Mouse (Mus musculus): Measurements from ENCODE around the gene Kcp. TPM values are rescaled to one million over a fixed set of nuclear protein-coding genes. Genes with fewer than 3 reads are reported as not detected.

Gene Kcp
- polyA plus RNA-seq, 1 experiment: 7.1 TPM

DNA sequence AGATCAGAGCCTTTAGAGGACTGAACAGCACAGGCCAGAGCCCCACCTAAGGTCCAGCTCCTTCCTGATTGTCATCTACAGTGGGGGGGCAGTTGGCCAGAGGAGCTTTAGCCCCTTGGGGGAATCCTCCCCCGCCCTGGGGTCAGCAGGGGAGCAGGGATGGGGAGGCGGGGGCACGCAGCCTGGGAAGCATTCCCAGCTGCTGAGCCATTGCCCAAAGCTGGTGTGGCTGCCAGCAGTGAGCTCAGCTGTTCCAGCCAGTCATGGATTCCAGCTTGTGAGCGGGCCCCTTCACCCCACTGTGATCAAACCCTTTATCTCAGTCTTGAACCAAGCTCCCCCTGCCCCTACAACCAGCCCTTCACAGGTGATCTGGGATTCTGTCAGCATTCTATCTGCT is 68.5 kb downstream of the Kcp start:
- H3K27ac ChIP-seq (ENCODE audit: insufficient read depth, low read length): no peak overlapping the region
- H3K4me1 ChIP-seq (ENCODE audit: control insufficient read depth, insufficient read depth, low read length): no peaks in the 10 kb centered on the region; the same call in 1 of the 2 replicates
- TF ChIP-seq CTCF (IDR thresholded peaks at IDR 0.05; ENCODE audit: borderline replicate concordance, insufficient read depth, low read length): no peak
- no peak for TF ChIP-seq POLR2A (IDR thresholded peaks at IDR 0.05; ENCODE audit: low read depth, low read length)
- H3K4me3 ChIP-seq (ENCODE audit: insufficient read depth, low read length): no peak overlapping the region

DNA sequence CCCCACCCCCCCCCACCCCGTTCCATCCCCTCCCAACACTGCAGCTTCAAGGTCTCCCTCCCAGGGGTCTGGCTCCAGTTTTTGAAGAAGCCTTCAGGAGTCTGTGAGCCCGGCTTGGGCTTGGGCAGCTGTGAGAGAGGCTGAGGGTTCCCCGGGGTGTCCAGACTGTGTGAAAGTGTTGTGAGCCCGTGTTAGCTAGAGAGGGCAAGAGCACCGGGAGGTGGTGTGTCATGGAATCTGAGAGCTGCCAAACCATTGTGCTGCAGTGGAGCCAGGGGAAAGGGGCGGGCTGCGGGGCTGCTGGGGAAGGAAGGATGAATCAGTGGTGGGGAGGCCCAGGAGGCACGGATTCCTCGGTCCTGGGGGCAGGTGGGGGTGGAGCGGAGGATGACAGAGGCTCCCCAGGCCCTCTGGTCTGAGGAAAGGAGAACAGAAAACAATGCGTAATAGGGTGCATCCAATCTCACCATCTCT is 71.3 kb downstream of the Kcp start:
- H3K27ac ChIP-seq (ENCODE audit: insufficient read depth, low read length): peak overlapping the region; percentile 91
- H3K4me1 ChIP-seq (ENCODE audit: control insufficient read depth, insufficient read depth, low read length): peaks cover 10% of the 10 kb centered on the region
- TF ChIP-seq POLR2A (IDR thresholded peaks at IDR 0.05; ENCODE audit: low read depth, low read length) (peak; percentile 70), CTCF (IDR thresholded peaks at IDR 0.05; ENCODE audit: borderline replicate concordance, insufficient read depth, low read length) (no peak)
- H3K4me3 ChIP-seq (ENCODE audit: insufficient read depth, low read length): no peak overlapping the region; the same call in 1 of the 2 replicates

DNA sequence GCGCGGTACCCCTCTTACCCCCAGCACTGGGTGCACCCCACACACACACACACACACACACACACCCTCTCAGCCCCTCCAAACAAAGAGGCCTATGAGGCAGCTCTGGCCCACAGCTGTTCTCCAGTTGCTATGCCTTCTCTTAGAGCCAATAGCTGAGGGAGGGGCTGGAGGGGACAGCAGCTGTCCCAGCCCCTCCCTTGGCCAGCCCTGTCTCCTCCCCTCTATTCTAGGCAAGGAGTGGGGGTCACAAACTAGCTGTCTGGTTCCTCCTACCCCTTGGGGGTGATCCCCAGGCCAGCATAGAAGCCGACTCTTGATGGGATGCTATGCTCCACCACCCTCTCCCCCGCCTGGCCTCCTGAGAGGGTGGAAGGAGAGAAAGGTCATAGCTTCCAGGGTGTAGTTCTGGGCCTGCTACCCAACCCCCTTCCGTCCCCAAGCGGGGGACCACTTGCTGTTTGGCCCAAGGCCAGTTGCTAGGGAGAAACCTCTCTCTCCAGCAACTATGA is 71.8 kb downstream of the Kcp start:
- Histone ChIP-seq H3K4me3 (ENCODE audit: insufficient read depth, low read length) (peak overlapping the region; percentile 62), H3K27ac (ENCODE audit: insufficient read depth, low read length) (peak overlapping the region; percentile 91), H3K4me1 (ENCODE audit: control insufficient read depth, insufficient read depth, low read length) (peaks cover 13% of the 10 kb centered on the region)
- TF ChIP-seq POLR2A (IDR thresholded peaks at IDR 0.05; ENCODE audit: low read depth, low read length): peak; percentile 62
- TF ChIP-seq CTCF (IDR thresholded peaks at IDR 0.05; ENCODE audit: borderline replicate concordance, insufficient read depth, low read length): no peak

DNA sequence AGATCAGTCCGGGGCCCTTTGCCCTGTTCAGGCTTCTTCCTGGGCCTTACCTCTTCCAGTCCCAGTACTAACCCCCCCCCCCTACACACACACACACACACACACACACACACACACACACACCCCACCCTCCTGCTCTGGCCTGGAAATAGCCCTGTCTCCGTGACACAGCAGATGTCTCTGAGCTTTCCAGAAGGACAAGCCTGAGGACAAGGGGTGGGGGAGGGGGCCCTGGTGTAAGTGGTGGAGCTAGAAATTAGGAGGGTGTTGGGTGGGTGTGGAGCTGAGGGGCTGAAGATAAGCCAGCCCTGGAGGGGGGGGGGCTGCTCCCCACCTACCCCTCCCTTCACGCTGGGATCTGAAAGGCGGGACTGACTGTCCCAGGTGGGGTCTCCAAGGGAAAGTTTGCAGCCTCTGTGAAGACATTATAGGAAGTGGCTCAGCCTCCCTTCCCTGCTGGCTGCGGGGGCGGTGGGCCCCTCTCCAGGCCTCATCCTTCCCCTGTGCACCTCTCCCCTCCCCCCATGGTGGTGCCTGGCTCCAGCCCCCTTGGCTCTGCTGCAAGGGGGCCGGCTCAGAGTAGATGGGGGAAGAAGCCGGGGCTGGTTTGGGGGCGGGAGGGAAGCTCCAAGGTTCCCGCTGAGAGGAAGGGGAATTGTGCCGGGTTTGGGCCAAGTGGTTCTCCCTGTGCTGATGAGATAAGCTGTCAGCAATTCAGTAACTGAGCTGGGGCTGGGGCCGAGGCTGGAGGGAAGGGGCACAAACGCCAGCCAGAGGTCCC is 72.7 kb downstream of the Kcp start:
- Histone ChIP-seq H3K4me1 (ENCODE audit: control insufficient read depth, insufficient read depth, low read length) (peaks cover 16% of the 10 kb centered on the region), H3K27ac (ENCODE audit: insufficient read depth, low read length) (peak overlapping the region; percentile 91), H3K4me3 (ENCODE audit: insufficient read depth, low read length) (peak overlapping the region; percentile 62)
- TF ChIP-seq POLR2A (IDR thresholded peaks at IDR 0.05; ENCODE audit: low read depth, low read length) (peak; percentile 38; the same call in 1 of the 2 replicates), CTCF (IDR thresholded peaks at IDR 0.05; ENCODE audit: borderline replicate concordance, insufficient read depth, low read length) (no peak)

DNA sequence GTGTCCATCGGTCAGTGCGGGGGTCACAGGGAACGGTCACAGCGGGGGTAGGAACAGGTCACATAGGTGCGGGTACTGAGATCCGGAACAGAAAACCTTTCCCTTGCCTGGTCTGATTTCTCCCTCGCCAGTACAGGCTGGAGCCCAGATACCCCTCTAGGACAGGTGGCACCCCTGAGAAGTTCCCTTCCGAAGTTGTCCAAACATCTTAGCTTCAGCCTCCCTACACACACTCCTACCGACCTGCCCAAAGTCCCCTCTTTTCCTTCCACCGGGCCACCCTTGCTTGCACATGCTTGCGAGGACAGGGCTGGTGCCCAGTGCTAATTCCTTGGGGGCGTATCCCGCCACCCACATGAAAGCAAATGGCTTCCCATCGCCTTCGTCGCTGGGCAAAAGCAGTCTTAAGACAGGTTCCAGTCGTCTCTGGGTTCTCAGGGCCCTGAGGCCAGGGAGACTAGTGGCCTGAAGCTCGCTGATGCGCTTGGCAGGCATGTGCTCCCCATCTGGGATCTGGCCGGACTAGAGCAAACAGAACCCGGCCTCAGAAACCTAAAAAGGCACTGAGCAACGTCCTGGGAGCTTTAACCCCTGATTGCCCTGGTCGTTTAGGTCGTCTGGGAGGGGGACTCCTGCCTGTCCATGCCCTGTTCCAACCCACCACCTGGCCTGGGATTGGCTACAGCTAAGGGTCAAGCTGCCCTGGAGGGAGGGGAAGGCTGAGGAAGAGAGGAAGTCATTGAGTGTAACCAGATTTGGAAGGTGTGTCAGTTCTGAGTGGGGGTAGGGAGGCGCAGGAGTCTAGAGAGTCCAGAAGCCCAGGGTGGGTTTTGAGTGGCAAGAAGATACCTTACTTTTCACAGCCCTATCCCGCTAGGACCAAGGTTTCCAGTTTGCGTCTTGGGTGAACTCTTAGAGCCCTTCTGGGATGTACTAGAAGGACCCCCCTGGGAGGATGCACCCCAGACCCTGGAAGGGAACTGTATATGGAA is 73.7 kb downstream of the Kcp start:
- TF ChIP-seq CTCF (IDR thresholded peaks at IDR 0.05; ENCODE audit: borderline replicate concordance, insufficient read depth, low read length) (no peak), POLR2A (IDR thresholded peaks at IDR 0.05; ENCODE audit: low read depth, low read length) (peak; percentile 86)
- Histone ChIP-seq H3K4me3 (ENCODE audit: insufficient read depth, low read length) (peak overlapping the region; percentile 62), H3K4me1 (ENCODE audit: control insufficient read depth, insufficient read depth, low read length) (peaks cover 16% of the 10 kb centered on the region), H3K27ac (ENCODE audit: insufficient read depth, low read length) (peak overlapping the region; percentile 91)

DNA sequence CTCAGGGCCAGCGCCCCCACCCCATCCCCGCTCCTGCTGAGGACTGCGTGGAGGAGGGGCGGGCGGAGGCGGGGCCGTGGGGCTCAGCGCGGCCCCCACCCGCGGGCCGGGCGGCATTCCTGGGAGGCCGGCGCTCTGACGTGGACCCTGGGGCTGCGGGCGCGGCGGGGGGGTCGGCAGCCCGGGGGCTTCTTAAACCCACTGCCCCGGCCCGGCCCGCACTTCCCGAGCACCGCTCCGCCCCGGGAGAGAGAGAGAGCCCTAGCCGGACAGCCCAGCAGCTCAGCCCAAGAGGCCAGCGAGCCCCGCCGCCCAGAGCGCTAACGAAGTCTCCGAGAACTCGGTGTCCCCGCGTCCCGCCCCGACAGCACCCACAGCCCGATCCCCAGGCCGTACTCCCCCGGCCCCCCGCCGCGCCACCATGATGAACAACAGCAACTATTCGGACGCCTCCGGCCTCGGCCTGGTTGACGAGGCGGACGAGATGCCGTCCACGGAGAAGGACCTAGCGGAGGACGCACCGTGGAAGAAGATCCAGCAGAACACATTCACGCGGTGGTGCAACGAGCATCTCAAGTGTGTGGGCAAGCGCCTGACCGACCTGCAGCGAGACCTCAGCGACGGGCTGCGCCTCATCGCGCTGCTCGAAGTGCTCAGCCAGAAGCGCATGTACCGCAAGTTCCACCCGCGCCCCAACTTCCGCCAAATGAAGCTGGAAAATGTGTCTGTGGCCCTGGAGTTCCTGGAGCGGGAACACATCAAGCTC is 74.5 kb downstream of the Kcp start, which contains the start of gene Flnc:
Gene Flnc, plus strand, starts transcription at position 219 of the 766 bp plus-strand sequence.
- peak within 1 kb of the TSS; percentile 62 for H3K4me3 ChIP-seq (ENCODE audit: insufficient read depth, low read length)
- H3K27ac ChIP-seq (ENCODE audit: insufficient read depth, low read length): peak within 1 kb of the TSS; percentile 91
- TF ChIP-seq CTCF (IDR thresholded peaks at IDR 0.05; ENCODE audit: borderline replicate concordance, insufficient read depth, low read length) (no peak), POLR2A (IDR thresholded peaks at IDR 0.05; ENCODE audit: low read depth, low read length) (peak; percentile 87)
- H3K4me1 ChIP-seq (ENCODE audit: control insufficient read depth, insufficient read depth, low read length): peaks cover 19% of the 10 kb centered on the region

DNA sequence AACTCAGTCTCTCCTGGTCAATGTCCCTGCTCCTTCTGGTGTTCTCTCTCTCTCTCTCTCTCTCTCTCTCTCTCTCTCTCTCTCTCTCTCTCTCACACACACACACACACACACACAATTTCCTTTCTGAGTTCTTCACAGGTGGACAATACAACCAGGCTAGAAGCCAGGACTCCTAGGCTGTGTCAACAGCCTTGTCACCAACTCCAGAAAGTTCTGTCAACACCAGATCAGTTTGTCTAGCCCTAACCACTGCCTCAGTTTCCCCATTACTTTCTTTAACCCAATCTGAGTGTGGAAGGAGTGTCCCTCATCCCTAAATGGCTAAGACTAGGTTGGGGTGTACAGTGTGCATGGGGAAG is 75.1 kb downstream of the Kcp start:
- TF ChIP-seq CTCF (IDR thresholded peaks at IDR 0.05; ENCODE audit: borderline replicate concordance, insufficient read depth, low read length) (no peak), POLR2A (IDR thresholded peaks at IDR 0.05; ENCODE audit: low read depth, low read length) (no peak)
- no peak overlapping the region for H3K4me3 ChIP-seq (ENCODE audit: insufficient read depth, low read length)
- H3K27ac ChIP-seq (ENCODE audit: insufficient read depth, low read length): peak overlapping the region; percentile 91
- H3K4me1 ChIP-seq (ENCODE audit: control insufficient read depth, insufficient read depth, low read length): peaks cover 24% of the 10 kb centered on the region

DNA sequence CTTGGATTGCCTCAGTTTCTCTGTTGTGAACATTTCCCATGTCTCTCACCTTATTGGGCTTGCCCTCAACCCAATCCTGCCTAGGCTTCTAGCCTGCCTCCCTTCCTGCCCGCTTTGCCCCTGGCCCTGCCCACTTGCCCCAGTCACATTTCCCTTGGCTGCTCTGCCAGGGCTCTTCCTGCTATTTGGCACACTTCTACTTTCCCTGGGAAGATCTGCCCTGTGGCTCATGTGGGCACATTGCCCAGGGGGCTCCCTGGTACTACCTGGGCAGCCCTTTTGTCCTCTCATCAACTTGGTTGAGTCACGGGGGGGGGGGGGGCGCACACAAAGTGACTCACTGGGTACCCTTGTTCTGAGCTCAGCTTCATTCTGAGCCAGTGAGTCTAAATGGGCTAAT is 75.6 kb downstream of the Kcp start:
- Histone ChIP-seq H3K4me1 (ENCODE audit: control insufficient read depth, insufficient read depth, low read length) (peaks cover 24% of the 10 kb centered on the region), H3K4me3 (ENCODE audit: insufficient read depth, low read length) (no peak overlapping the region), H3K27ac (ENCODE audit: insufficient read depth, low read length) (peak overlapping the region; percentile 91)
- TF ChIP-seq CTCF (IDR thresholded peaks at IDR 0.05; ENCODE audit: borderline replicate concordance, insufficient read depth, low read length) (no peak), POLR2A (IDR thresholded peaks at IDR 0.05; ENCODE audit: low read depth, low read length) (no peak)

DNA sequence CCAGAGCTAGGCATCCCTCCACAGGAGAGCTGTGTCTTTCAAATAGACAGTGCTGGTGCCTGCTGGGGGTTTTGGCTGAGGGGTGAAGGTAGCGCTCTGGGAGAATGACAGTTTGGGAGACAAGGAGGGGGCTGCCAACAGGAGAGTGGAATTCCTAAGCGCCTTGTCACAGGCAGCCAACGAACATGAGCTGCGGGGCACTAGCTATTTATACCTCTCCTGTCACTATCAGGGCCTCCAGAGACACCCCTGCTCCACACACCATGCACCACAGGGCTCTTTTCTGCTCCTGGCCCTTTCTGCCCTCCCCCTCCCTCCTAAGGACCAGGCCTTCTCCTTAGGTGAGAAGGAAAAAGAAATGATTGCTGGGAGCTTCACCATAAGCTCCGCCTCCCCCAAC is 76.3 kb downstream of the Kcp start:
- peaks cover 24% of the 10 kb centered on the region for H3K4me1 ChIP-seq (ENCODE audit: control insufficient read depth, insufficient read depth, low read length)
- TF ChIP-seq POLR2A (IDR thresholded peaks at IDR 0.05; ENCODE audit: low read depth, low read length): no peak
- TF ChIP-seq CTCF (IDR thresholded peaks at IDR 0.05; ENCODE audit: borderline replicate concordance, insufficient read depth, low read length): no peak
- no peak overlapping the region for H3K4me3 ChIP-seq (ENCODE audit: insufficient read depth, low read length)
- peak overlapping the region; percentile 91 for H3K27ac ChIP-seq (ENCODE audit: insufficient read depth, low read length)

Measured in embryonic fibroblast, embryonic 13.5 days (primary cell).